Mouse (Mus musculus) MEL-GATA-1-ER (cell line): ENCODE measurements around the gene Cxcr6.

Experiments
- DNase-seq: peaks from one replicate; pipeline ENCODE4 v3.0.0-alpha.2; 2012; ENCODE audit warnings: low read depth; ENCODE audit errors: extremely low read depth

The Cxcr6 gene

GRCm38 (mm10) chr9:123818601-123819000 lies 12.3 kb downstream of the Cxcr6 start:
- DNase-seq, result no peak

GRCm38 (mm10) chr9:123826631-123827030 lies 20.4 kb downstream of the Cxcr6 start:
- DNase-seq, result no peak

- DNase-seq, result no peak
These were observed 22.6 kb downstream of the Cxcr6 start for GRCm38 (mm10) chr9:123828916-123829315.

GRCm38 (mm10) chr9:123835851-123836250 lies 29.6 kb downstream of the Cxcr6 start:
- no peak for DNase-seq

GRCm38 (mm10) chr9:123840243-123840642 lies 34.0 kb downstream of the Cxcr6 start:
- no peak for DNase-seq

- DNase-seq, result no peak
These were observed 38.2 kb downstream of the Cxcr6 start for GRCm38 (mm10) chr9:123844468-123844867.

GRCm38 (mm10) chr9:123845120-123845519 lies 38.8 kb downstream of the Cxcr6 start:
- no peak for DNase-seq

GRCm38 (mm10) chr9:123846490-123846889 lies 40.2 kb downstream of the Cxcr6 start:
- DNase-seq, result no peak

- DNase-seq, result peak; percentile 14
These were observed 43.9 kb downstream of the Cxcr6 start for GRCm38 (mm10) chr9:123849976-123850695.

- DNase-seq, result no peak
These were observed 44.4 kb downstream of the Cxcr6 start for GRCm38 (mm10) chr9:123850705-123851061.

- DNase-seq, result peak; percentile 75
These were observed 44.9 kb downstream of the Cxcr6 start for GRCm38 (mm10) chr9:123851062-123851712.

GRCm38 (mm10) chr9:123851713-123852448 lies 45.6 kb downstream of the Cxcr6 start, which contains the start of gene Fyco1:
Gene Fyco1 (minus strand): TSS chr9:123851899.
- peak; percentile 99 for DNase-seq

GRCm38 (mm10) chr9:123852449-123853390 lies 46.4 kb downstream of the Cxcr6 start:
- peak; percentile 26 for DNase-seq

GRCm38 (mm10) chr9:123856836-123857235 lies 50.6 kb downstream of the Cxcr6 start:
- DNase-seq, result no peak
